Mouse (Mus musculus): ENCODE measurements around the gene Tfcp2.

- TF ChIP-seq CTCF (IDR thresholded peaks at IDR 0.05; ENCODE audit: control insufficient read depth, insufficient read depth, insufficient read length) (no peak), MAX (IDR thresholded peaks at IDR 0.05) (no peak), USF1 (IDR thresholded peaks at IDR 0.05; ENCODE audit: low read depth) (no peak), FOSL1 (IDR thresholded peaks at IDR 0.05; ENCODE audit: insufficient read depth, low read length, poor library complexity, severe bottlenecking) (no peak), CEBPB (IDR thresholded peaks at IDR 0.05; ENCODE audit: low read depth) (no peak), MYOG (IDR thresholded peaks at IDR 0.05; ENCODE audit: control insufficient read depth, extremely low read depth, insufficient read length) (no peak), MYOD1 (IDR thresholded peaks at IDR 0.05; ENCODE audit: control insufficient read depth, insufficient read length, low read depth) (no peak)
These were observed 81.8 kb downstream of the Tfcp2 start for GRCm38 (mm10) chr15:100470037-100470436.

Data from C2C12 (cell line).